Mouse (Mus musculus) granulocyte monocyte progenitor cell, adult 5-6 weeks (primary cell): ENCODE results near the gene Sytl1. TPM values are rescaled to one million over a fixed set of nuclear protein-coding genes. Genes with fewer than 3 reads are reported as not detected.

Source experiments
- ATAC-seq: replicated peaks from 2 replicates; pipeline ENCODE4 v1.8.0; 2016; ENCODE audit warnings: mild to moderate bottlenecking, moderate TSS enrichment, inconsistent platforms; ENCODE audit not compliant: poor library complexity, severe bottlenecking
- total RNA-seq, 2 experiments: library from RNA; stranded (forward) in 1 of 2; stranded (reverse) in 1 of 2; fragments of 200-712, 200-1000 nt in 1 of 2; fragments of >200 nt in 1 of 2; fragmentation: Nextera tagmentation in 1 of 2; gene quantifications; 2 replicates each; pipeline ENCODE4 v1.2.3; 2014 to 2017

Sytl1 gene
- total RNA-seq, 2 experiments from 2014 or later: 1.8 to 2.6 TPM

GRCm38 (mm10) chr4:133281951-133282481 lies 19.1 kb upstream of the Sytl1 start:
- ATAC-seq: no peak

DNA sequence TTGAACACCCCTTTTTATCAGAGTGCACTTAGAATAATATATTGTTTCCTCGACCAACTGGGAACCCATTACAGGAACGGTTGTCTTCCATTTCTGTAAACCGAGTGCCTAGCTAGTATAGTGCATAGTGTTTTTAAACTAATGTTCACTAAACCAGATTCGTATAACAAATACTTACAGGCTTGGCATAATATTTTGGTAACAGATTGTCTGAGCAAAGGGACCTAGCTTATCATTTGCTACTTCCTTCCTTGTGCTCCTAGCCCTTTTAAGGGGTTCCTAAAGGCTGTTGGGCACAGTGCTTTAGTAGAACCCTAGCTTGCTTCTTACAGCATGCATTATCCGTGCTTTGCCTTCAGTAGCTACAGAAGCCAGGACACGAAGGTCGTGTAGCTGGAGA lies 18.6 kb upstream of the Sytl1 start:
- ATAC-seq: no peak

- ATAC-seq: no peak
These were observed 15.6 kb upstream of the Sytl1 start for GRCm38 (mm10) chr4:133278482-133278881.

- peak; percentile 24; the same call in 1 of the 2 replicates for ATAC-seq
These were observed 15.2 kb upstream of the Sytl1 start for GRCm38 (mm10) chr4:133278067-133278466.

GRCm38 (mm10) chr4:133277104-133278026 lies 14.5 kb upstream of the Sytl1 start, which contains the start of gene Tmem222:
Gene Tmem222, minus strand, starts transcription at chr4:133277792.
- peak; percentile 94 for ATAC-seq

DNA sequence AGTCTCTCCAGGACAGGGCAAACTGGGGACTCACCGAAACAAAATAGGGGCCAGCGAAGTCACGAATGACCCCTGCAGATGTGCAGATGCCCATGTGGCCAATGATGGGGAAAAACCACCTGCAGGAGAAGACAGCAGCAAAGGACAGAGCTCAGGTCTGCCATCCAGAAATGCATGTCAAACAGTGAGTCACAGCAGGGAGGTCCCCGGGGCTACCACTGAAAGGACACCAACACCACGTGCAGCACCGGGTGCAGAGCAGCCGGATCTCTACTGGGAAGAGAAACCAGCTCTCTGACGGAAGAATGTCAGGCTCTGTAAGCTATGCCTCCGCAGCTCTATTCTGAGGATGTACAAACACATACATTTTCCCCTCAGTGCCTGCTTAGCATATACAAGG lies 8.0 kb upstream of the Sytl1 start:
- ATAC-seq: no peak

GRCm38 (mm10) chr4:133269596-133269995 lies 6.7 kb upstream of the Sytl1 start:
- ATAC-seq: no peak

DNA sequence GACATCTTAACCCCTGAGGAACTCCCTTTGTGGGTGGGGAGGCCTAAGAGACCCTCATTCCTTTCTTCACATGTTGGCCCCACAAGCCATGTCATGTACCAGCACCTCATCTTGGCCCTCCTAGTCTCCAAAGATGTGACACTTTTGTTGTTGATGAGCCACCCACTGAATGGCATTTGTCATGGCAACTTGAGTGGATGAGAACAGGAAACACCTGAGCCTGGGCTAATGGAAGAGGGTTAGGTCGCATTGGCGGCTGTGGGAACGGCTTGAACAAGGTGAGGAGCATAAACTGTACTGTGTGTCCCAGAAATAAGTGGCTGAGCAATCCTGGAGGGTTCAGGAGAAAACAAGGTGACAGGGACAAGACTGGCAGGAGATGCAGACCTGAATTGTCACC lies 6.0 kb upstream of the Sytl1 start:
- no peak for ATAC-seq

- no peak for ATAC-seq
These were observed 3.5 kb upstream of the Sytl1 start for GRCm38 (mm10) chr4:133266248-133266880.

DNA sequence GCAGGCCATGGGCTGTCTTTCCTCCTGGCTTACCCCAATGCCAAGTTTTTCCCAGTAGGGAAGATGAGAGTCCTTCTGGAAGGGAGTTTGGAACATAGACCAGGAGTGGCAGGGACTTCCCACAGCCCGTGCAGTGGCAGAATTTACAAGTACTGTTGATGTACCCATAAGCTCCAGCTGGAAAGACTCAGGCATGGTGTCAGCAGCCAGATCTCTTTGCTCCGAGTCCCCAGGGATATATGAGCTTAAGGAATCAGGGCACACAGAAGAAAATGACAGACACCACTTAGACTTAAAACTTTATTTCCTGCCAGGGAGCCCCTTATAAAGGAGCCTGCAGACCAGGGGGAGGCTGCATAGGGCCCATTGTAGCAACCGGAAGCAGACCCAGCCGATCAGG lies 2.8 kb upstream of the Sytl1 start:
- ATAC-seq: no peak

DNA sequence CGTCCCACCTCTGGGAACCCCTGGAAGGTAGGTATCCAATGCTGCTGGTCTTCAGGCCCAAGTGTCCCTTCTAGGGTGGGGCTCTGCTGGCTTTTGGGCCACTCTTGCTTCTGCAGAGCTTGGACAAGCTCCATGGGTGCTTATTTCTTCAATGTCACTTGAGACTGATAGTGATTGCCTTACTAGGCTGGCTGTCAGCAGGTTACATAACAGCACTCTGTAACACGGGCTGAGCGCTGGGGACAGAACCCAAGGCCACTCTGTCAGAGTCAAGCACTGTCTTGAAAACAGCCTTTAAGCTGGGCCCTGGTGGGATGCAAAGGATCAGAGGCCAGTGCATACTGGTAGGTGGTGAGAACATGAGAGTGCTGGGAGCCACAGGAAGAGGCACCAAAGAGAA lies 2.4 kb upstream of the Sytl1 start:
- ATAC-seq: no peak

DNA sequence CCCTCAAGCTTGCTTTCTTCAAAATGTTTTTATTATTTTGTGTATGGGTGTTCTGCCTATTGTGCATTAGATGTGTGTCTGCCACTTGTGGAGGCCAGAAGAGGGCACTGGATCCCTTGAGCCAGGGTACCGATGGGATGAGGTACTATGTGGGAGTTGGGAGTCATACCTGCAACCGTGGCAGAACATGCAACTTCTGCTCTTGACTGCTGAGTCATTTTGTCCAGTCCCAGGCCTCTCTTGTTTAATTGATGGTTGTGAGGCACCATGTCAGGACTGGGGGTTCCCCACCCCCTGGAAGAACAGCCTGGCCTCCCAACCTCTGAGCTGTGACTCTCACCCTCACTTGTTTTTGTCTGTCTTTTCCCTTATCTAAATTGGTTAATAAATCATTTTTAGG lies 1.6 kb upstream of the Sytl1 start:
- ATAC-seq: no peak

DNA sequence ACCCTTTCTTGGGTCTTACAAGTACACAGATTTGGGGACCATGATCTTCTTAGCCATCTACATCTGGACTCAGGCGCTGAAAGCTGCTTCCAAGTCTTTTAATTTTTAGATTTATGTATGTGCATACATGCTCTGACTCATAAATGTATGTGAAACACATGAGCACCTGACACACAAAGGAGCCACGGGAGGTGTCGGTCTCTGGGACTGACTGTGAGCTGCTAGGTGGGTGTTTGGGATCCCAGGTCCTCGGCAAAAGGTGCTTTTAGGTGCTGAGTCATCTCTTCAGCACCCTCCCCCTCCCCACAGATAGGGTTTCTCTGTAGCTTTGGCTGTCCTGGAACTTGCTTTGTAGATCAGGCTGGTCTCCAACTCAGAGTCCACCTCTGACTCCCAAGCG lies 843 bp upstream of the Sytl1 start:
- ATAC-seq: no peak

GRCm38 (mm10) chr4:133262375-133262765 lies 543 bp downstream of the Sytl1 start:
- peak; percentile 39; the same call in 1 of the 2 replicates for ATAC-seq

DNA sequence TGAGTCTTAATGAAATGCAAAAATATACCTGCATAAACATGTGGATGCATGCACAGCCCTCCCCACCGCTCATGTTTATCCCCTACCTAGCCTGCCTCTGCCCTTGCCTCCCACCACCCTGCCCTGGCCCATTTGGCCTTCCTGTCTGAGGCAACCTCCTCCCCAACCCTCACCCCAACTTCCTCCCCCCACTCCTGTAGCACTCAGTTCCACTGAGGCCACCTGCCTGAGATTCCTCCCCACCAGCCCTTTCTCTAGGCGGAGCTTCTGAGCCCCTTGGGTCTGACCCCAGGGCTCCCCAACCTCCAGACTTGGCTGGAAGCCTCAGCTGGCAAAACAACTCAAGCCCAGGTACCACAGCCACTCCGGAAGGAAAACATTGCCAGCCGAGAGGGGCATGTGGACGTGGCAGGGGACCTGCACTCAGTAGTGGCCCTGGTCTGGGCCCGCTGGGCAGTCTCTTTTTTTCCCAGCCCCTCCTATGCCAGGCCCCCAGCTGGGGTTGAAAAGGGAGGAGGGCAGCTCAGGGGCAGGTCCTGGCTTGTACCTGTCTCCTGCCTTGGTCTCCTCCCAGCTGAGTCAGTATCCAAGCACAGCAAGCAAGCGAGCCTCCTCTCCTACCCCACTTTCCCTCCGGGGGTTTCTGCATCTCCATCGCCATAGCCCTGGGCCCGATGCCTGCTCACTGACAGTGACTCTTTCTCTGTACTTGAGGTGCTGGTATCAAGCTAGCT lies 1.1 kb downstream of the Sytl1 start:
- peak; percentile 70 for ATAC-seq

DNA sequence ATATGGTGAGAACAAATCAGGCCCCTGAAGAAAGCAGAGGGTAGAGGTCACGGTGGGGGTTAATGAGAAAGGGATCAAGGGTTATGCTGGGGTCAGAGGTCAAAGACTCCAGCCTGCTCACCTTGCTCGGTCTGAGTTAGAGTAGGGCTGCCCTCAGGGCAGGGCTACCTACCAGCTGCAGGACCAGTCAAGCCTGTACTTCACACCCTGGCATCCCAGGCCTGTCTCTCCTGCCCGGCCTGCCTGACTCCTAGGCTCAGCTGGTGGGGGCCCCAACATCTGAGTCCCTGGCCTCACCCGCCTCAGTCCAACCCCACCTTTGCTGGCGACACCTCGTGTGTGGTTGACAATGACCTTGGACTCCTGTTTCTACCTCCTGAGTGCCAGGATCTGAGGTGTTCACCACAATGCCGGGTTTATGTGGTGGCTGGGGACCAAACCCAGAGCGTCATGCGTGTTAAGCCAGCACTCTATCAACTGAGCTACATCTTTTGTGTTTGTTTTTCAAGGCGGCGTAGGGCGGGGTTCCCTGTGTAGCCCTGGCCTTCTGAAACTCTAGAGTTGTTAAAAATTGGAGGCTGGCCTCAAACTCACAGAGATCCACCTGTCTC lies 5.0 kb downstream of the Sytl1 start:
- ATAC-seq: no peak

- ATAC-seq: no peak
These were observed 5.7 kb downstream of the Sytl1 start for GRCm38 (mm10) chr4:133257230-133257629.

GRCm38 (mm10) chr4:133256820-133257219 lies 6.1 kb downstream of the Sytl1 start:
- ATAC-seq: no peak

DNA sequence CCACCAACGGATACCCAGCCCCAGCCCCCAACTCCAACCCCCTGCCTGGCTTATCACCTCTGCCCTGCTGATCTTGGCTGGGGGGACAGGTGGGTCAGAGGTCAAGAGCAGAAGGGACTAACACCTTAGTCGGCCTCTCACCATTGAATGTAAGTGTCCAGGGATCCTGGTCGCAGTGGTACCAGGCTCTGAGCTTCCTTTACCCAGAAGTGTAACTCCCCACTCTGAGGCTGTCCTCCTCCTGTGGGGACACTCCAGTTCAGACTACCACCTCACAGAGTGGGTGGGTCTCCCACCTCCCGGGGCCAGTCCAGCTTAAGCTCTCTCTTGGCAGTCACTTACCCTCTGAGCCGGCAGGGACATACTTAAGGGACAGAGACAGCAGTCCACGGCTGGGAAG lies 7.5 kb downstream of the Sytl1 start:
- no peak for ATAC-seq

DNA sequence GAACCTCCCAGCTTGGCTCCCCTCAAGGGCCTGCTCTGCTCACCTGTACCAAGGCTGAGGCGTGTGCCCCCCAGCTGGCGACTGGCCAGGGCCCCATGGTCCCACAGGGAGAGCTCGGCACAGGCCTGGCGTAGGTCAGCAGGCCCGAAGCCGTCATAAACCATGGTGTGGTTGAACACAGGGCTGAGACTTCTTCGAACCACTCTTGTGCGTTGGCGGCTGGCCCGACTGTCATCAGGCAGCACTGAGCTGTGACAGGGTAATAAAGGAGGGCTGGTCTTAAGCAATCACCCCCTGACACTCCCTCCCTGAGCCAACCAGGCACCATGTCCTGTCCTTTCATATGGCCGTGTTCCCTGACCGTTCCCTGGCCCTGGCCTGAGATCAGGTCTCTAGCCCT lies 9.5 kb downstream of the Sytl1 start:
- ATAC-seq: no peak
